Mouse (Mus musculus): ENCODE data around the gene Srsf12. TPM values are rescaled to one million over a fixed set of nuclear protein-coding genes. Genes with fewer than 3 reads are reported as not detected.

Gene Srsf12
- polyA plus RNA-seq, 1 experiment from 2014 or later: 82.4 TPM

DNA sequence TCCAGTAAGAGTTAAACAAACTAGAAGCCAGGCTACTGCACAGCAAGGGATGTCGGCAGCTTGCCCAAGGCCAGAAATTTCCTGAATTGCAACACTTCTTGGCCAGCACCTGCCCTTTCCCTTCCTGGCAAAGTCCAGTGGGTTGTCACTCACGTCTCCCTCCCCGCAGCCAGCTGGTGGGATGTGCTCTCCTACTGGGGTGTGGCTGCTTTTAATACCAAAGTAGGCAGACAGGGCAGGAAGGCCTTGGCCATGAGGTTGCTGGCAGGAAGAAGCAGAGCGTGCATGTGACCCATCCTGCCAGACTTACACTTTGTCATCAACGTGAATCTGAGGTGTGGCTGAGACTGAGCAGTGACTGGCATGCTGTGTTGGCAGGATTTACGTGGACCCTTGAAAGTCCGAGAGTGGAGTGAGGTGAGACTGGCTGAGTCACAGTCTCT is 52.5 kb downstream of the Srsf12 start:
- Histone ChIP-seq H3K27me3 (ENCODE audit: control insufficient read depth, insufficient read depth, low read depth, low read length) (no peaks in the 10 kb centered on the region), H3K9ac (ENCODE audit: low read depth, low read length) (no peak overlapping the region), H3K27ac (ENCODE audit: low read length) (no peak overlapping the region), H3K4me3 (ENCODE audit: low read depth, low read length) (no peak overlapping the region), H3K4me1 (ENCODE audit: control insufficient read depth, insufficient read depth, low read length) (no peaks in the 10 kb centered on the region), H3K4me2 (ENCODE audit: low read length) (no peak overlapping the region), H3K9me3 (replicated peaks; ENCODE audit: control insufficient read depth, low read length, poor library complexity, severe bottlenecking) (no peaks in the 10 kb centered on the region), H3K36me3 (ENCODE audit: control insufficient read depth, insufficient read depth, low read length) (no peaks in the 10 kb centered on the region)
- 69% methylated on average over 7 of the region's 7 CpGs for WGBS
- ATAC-seq: no peak; the same call in 1 of the 2 replicates

GRCm38 (mm10) chr4:33262897-33263296 is 54.1 kb downstream of the Srsf12 start:
- no peaks in the 10 kb centered on the region for H3K27me3 ChIP-seq (ENCODE audit: control insufficient read depth, insufficient read depth, low read depth, low read length)
- H3K9me3 ChIP-seq (replicated peaks; ENCODE audit: control insufficient read depth, low read length, poor library complexity, severe bottlenecking): no peaks in the 10 kb centered on the region

DNA sequence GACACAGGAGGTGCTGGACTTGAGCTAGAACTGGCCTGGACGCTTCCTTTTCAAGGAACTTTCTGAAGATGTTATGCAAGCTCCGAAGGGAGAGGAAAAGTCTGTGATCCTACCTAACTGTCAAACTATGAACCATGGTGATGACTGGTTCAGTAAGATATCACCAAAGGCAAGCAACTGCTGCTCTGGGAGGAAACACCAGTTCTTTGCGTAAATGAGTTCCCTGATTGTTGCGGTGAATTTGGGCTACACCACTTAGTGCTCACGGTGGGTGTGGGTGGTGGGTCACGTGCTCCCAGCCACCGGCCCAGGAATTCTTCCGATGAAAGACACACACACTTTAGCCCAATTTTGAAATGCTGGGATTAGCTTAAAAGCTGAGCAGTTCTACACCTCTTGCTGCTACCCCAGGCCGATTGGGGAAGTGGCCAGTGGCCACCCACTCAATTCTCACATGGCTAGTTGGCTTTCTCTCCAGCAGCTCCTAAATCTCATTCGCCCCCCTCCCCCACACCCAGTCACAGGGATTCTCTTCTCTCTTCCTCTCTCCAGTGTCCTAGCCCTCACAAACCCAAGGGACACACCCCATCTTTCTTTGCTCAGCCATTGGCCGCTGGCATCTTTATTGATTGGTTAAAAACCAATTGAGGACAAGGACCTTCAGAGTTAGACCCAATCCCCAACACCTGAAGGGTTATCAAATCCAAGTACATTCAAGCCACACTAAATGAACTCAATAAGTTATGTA is 56.4 kb downstream of the Srsf12 start:
- 88% methylated on average over 11 of the region's 11 CpGs for whole genome bisulfite sequencing
- ATAC-seq: no peak

More at GRCm38 (mm10) chr4:33262897-33263296, 54.1 kb downstream of the Srsf12 start:
- Histone ChIP-seq H3K4me2 (ENCODE audit: low read length) (no peak overlapping the region), H3K36me3 (ENCODE audit: control insufficient read depth, insufficient read depth, low read length) (no peaks in the 10 kb centered on the region), H3K4me3 (ENCODE audit: low read depth, low read length) (no peak overlapping the region), H3K4me1 (ENCODE audit: control insufficient read depth, insufficient read depth, low read length) (no peaks in the 10 kb centered on the region), H3K27ac (ENCODE audit: low read length) (no peak overlapping the region), H3K9ac (ENCODE audit: low read depth, low read length) (no peak overlapping the region)
- WGBS: 74% methylated on average over 1 of the region's 1 CpGs
- ATAC-seq: no peak

DNA sequence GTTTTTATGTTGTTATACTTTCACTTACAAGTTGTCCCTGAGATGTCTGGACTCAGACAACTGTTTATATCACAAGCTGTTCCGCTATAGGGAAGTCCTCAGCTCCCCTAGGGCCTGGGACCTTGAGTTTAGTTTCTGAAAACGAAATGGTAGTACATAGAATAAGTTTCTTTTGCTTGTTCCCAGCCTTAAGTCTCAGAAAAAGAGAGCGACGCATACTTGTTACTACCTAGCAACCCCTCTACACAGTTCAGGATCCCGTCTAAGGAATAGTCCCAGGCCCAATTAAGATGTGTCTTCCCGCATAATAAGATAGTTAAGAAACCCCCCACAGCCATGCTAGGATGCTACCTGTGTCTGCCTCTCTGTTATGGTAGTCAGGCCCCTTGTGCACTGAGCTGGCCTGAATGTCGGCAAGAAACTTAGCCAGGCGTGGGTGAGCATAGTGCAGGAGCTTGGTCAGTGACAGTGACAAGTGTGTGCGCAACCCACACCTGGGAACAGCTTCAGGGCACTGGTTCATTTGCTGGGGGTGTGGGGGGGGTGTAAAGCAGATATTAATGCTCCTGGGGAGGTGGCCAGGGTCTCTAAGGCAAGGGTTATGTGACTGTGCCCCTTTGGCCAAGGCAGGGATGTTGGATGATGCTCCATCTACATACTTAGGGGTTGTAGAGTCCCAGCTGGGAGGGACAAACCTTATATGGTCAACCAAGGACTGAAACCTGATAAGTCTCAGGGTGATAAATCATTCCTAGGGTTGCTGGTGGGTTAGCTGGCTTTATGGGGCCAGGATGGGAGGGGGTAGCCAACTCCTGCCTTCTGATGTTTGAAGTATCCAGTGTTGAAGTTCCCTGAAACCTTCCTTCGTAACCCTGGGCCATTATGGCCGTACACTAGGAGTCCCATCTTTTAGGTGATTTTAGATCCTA is 61.9 kb downstream of the Srsf12 start:
- WGBS: 82% methylated on average over 11 of the region's 11 CpGs
- Histone ChIP-seq H3K4me2 (ENCODE audit: low read length) (no peak overlapping the region), H3K4me3 (ENCODE audit: low read depth, low read length) (no peak overlapping the region), H3K27me3 (ENCODE audit: control insufficient read depth, insufficient read depth, low read depth, low read length) (no peaks in the 10 kb centered on the region), H3K4me1 (ENCODE audit: control insufficient read depth, insufficient read depth, low read length) (no peaks in the 10 kb centered on the region), H3K27ac (ENCODE audit: low read length) (no peak overlapping the region), H3K36me3 (ENCODE audit: control insufficient read depth, insufficient read depth, low read length) (no peaks in the 10 kb centered on the region), H3K9me3 (replicated peaks; ENCODE audit: control insufficient read depth, low read length, poor library complexity, severe bottlenecking) (no peaks in the 10 kb centered on the region), H3K9ac (ENCODE audit: low read depth, low read length) (no peak overlapping the region)
- ATAC-seq: no peak

More for the DNA sequence above, 56.4 kb downstream of the Srsf12 start:
- H3K9me3 ChIP-seq (replicated peaks; ENCODE audit: control insufficient read depth, low read length, poor library complexity, severe bottlenecking): no peaks in the 10 kb centered on the region
- no peaks in the 10 kb centered on the region for H3K36me3 ChIP-seq (ENCODE audit: control insufficient read depth, insufficient read depth, low read length)
- no peak overlapping the region for H3K4me2 ChIP-seq (ENCODE audit: low read length)
- no peak overlapping the region for H3K9ac ChIP-seq (ENCODE audit: low read depth, low read length)
- no peak overlapping the region for H3K27ac ChIP-seq (ENCODE audit: low read length)
- no peaks in the 10 kb centered on the region for H3K4me1 ChIP-seq (ENCODE audit: control insufficient read depth, insufficient read depth, low read length)
- no peaks in the 10 kb centered on the region for H3K27me3 ChIP-seq (ENCODE audit: control insufficient read depth, insufficient read depth, low read depth, low read length)
- no peak overlapping the region for H3K4me3 ChIP-seq (ENCODE audit: low read depth, low read length)

GRCm38 (mm10) chr4:33273437-33273836 is 64.6 kb downstream of the Srsf12 start:
- 89% methylated on average over 3 of the region's 3 CpGs for WGBS
- no peak overlapping the region for H3K9ac ChIP-seq (ENCODE audit: low read depth, low read length)
- no peaks in the 10 kb centered on the region for H3K27me3 ChIP-seq (ENCODE audit: control insufficient read depth, insufficient read depth, low read depth, low read length)
- no peak overlapping the region for H3K4me2 ChIP-seq (ENCODE audit: low read length)
- no peak for ATAC-seq
- no peak overlapping the region for H3K27ac ChIP-seq (ENCODE audit: low read length)
- H3K36me3 ChIP-seq (ENCODE audit: control insufficient read depth, insufficient read depth, low read length): no peaks in the 10 kb centered on the region
- no peaks in the 10 kb centered on the region for H3K4me1 ChIP-seq (ENCODE audit: control insufficient read depth, insufficient read depth, low read length)
- no peak overlapping the region for H3K4me3 ChIP-seq (ENCODE audit: low read depth, low read length)
- no peaks in the 10 kb centered on the region for H3K9me3 ChIP-seq (replicated peaks; ENCODE audit: control insufficient read depth, low read length, poor library complexity, severe bottlenecking)

GRCm38 (mm10) chr4:33281891-33282685 is 73.3 kb downstream of the Srsf12 start:
- no peaks in the 10 kb centered on the region for H3K36me3 ChIP-seq (ENCODE audit: control insufficient read depth, insufficient read depth, low read length)
- H3K27ac ChIP-seq (ENCODE audit: low read length): no peak overlapping the region
- WGBS: 87% methylated on average over 3 of the region's 3 CpGs
- no peaks in the 10 kb centered on the region for H3K9me3 ChIP-seq (replicated peaks; ENCODE audit: control insufficient read depth, low read length, poor library complexity, severe bottlenecking)
- no peaks in the 10 kb centered on the region for H3K4me1 ChIP-seq (ENCODE audit: control insufficient read depth, insufficient read depth, low read length)
- no peak overlapping the region for H3K9ac ChIP-seq (ENCODE audit: low read depth, low read length)
- no peak overlapping the region for H3K4me2 ChIP-seq (ENCODE audit: low read length)
- ATAC-seq: no peak
- H3K4me3 ChIP-seq (ENCODE audit: low read depth, low read length): no peak overlapping the region
- H3K27me3 ChIP-seq (ENCODE audit: control insufficient read depth, insufficient read depth, low read depth, low read length): no peaks in the 10 kb centered on the region

Other genes starting within 250 kb of the Srsf12 start
- gene Rragd, start 226.0 kb upstream of the Srsf12 start, polyA plus RNA-seq (2015; fragmentation: Nextera tagmentation; extraction: Ambion mirVana): 38.3 and 39.4 TPM in 2 replicates
- gene Ube2j1, start 177.6 kb upstream of the Srsf12 start, polyA plus RNA-seq (2015; fragmentation: Nextera tagmentation; extraction: Ambion mirVana): 63.2 and 66.4 TPM in 2 replicates
- 0.34 and 0.80 TPM in 2 replicates for gene Gabrr2, start 146.0 kb upstream of the Srsf12 start, polyA plus RNA-seq (2015; fragmentation: Nextera tagmentation; extraction: Ambion mirVana)
- gene Gabrr1, start 76.5 kb upstream of the Srsf12 start, polyA plus RNA-seq (2015; fragmentation: Nextera tagmentation; extraction: Ambion mirVana): 0.67 and 0.82 TPM in 2 replicates
- 1.9 and 2.0 TPM in 2 replicates for gene Pm20d2, start 19.3 kb upstream of the Srsf12 start, polyA plus RNA-seq (2015; fragmentation: Nextera tagmentation; extraction: Ambion mirVana)
- gene Pnrc1, start 81.2 kb downstream of the Srsf12 start, polyA plus RNA-seq (2015; fragmentation: Nextera tagmentation; extraction: Ambion mirVana): 48.7 and 53.2 TPM in 2 replicates
- 22.9 and 27.8 TPM in 2 replicates for gene Rngtt, start 101.3 kb downstream of the Srsf12 start, polyA plus RNA-seq (2015; fragmentation: Nextera tagmentation; extraction: Ambion mirVana)